Mouse (Mus musculus) adrenal gland (tissue): ENCODE data around the gene Aifm2.

Experiments
- intact Hi-C: fragments of 180-260 bp; cut with DNase I; formaldehyde crosslinking; loops from one replicate; pipeline ENCODE4 v1.15.1; 2025

Aifm2 gene

GRCm38 (mm10) chr10:61715462-61715837 is 387 bp downstream of the Aifm2 start:
- intact Hi-C loops: no loop called here

GRCm38 (mm10) chr10:61715996-61716864 is 1.2 kb downstream of the Aifm2 start:
- intact Hi-C loops: no loop called here

- intact Hi-C loops: no loop called here
Measured at GRCm38 (mm10) chr10:61717406-61718296, 2.6 kb downstream of the Aifm2 start.

GRCm38 (mm10) chr10:61720331-61720730 is 5.3 kb downstream of the Aifm2 start:
- intact Hi-C loops: no loop called here

DNA sequence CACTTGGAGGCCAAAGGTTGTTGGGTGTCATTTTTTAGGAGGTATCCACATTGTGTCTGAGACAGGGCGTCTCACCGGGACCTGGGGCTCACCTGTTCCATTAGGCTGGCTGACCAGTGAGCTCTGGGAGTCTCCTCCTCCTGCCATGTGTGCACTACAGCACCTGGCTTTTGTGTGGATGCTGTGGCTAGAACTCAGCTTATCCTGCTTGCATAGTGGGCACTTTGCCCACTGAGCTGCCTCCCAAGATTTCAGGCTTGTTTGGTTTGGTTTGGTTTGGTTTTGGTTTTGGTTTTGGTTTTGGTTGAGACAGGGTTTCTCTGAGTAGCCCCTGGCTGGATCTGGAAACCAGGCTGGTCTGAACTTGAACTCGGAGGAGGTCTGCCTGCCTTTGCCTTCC is 7.2 kb downstream of the Aifm2 start:
- intact Hi-C loops: no loop called here

GRCm38 (mm10) chr10:61723271-61723670 is 8.2 kb downstream of the Aifm2 start:
- intact Hi-C loops: no loop called here

DNA sequence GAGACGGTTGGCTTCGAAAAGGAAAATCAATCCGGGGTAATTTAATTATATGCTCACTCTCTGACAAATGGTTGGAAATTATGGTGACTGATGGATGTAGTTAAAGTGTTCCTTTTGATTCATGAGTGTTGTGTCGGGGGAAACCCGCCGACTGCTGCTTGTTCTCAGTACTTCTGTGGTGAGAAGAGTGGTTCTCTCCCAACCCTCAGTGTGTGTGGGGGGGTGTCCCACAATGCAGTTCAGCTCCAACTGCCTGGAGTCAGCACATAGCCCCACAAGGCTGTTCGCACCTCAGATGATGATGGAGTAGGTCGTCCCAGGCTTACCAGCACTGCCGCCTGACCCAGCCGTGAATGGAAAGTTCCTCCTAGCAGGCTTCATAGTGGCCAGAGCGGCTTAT is 14.1 kb downstream of the Aifm2 start:
- intact Hi-C loops: no loop called here

DNA sequence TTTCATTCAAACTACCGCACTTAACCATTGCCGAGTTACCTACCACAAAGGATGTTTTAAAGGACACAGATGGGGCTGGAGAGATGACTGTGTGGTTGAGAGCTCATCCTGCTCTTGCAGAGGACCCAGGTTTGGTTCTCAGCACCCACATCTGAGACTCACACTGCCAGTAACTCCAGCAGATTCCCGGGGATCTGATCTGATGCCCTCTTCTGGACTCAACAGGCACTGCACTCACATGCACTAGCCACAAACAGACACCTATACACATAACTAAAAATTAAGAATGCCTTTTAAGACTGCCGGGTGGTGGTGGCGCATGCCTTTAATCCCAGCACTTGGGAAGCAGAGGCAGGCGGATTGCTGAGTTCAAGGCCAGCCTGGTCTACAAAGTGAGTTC is 15.1 kb downstream of the Aifm2 start:
- intact Hi-C loops: loop anchor here (5.0 kb wide), 1 partner anchor 38 kb away; no protein-coding TSS in a partner anchor

- intact Hi-C loops: loop anchor here (5.0 kb wide), 1 partner anchor 42 kb away; no protein-coding TSS in a partner anchor
Measured at GRCm38 (mm10) chr10:61734377-61734776, 19.3 kb downstream of the Aifm2 start.

DNA sequence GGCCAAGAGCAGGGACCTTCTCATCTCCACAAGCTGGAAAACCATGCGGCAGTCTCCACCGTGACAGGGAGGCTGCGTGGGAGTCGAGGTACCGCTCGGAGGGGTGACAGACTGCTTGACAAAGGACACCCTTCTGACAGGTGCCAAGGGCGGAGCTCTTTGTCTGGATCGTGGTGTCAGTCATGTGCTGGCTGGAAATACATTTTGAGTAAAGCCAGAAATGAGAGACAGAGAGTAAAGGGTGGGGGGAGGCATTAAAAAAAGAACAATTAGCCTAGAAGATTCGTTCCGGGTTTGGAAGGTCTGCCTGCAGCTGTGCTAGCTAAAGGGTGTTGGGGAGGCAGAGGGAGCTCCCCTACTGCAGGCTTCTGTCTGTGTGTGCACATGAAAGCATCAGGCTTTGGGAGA is 21.6 kb downstream of the Aifm2 start:
- intact Hi-C loops: no loop called here

- intact Hi-C loops: no loop called here
Measured at GRCm38 (mm10) chr10:61737537-61737936, 22.5 kb downstream of the Aifm2 start.

- intact Hi-C loops: no loop called here
Measured at GRCm38 (mm10) chr10:61738126-61738525, 23.1 kb downstream of the Aifm2 start.

GRCm38 (mm10) chr10:61741306-61741705 is 26.2 kb downstream of the Aifm2 start:
- intact Hi-C loops: no loop called here

DNA sequence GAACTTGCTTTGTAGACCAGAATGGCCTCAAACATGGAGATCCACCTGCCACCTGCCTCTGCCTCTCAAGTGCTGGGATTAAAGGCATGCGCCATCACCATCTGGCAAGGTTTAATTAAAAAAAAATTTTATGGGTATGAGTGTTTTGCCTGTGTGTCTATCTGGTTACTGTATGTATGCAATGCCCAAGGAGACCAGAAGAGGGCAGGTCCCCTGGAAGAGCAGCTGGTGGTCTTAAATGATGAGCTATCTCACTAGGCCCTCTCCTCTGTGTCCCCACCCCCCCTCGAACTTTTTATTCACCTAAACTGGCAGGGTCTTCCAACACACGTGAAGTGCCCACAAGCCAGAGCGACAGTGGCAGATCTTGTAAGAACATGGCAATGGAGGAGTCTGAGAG is 26.8 kb downstream of the Aifm2 start:
- intact Hi-C loops: no loop called here

- intact Hi-C loops: no loop called here
Measured at GRCm38 (mm10) chr10:61742336-61742735, 27.3 kb downstream of the Aifm2 start.

DNA sequence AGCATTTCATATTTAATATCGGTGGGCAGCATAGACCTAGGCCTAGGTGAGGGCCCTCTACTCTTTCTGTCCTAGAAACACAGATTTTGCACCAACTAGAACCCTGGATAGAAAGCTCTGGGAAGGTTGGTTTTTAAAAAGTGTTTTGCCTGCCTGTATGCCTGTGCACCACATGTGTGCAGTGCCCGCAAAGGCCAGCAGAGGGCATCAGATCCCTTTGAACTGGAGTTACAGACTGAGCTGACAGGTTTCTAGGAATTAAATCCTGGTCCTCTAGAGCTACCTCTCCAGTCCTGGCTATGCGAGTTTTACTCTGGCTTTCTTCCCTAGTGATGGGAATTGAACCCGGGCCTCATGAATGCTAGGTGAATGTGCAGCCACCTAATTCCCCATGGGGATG is 30.1 kb downstream of the Aifm2 start:
- intact Hi-C loops: no loop called here

GRCm38 (mm10) chr10:61747302-61747701 is 32.2 kb downstream of the Aifm2 start:
- intact Hi-C loops: no loop called here

DNA sequence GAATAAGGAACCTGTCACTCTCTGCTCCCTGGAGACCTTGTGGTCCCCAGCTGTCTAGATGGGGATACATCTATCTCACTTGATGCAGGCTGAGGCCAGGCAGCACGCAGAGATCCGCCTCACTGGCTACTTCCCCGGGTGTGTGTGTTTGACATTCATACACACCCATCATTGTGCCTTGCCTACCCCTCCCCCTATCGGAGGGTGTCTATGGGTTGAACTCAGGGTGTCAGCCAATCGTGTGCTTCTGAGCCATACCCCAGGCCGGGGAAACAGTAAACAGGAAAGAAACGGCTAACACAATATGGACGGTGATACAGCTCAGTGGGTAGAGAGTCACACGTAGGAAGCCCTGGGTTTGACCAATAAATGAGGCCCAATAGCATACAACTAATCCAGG is 35.0 kb downstream of the Aifm2 start:
- intact Hi-C loops: no loop called here

DNA sequence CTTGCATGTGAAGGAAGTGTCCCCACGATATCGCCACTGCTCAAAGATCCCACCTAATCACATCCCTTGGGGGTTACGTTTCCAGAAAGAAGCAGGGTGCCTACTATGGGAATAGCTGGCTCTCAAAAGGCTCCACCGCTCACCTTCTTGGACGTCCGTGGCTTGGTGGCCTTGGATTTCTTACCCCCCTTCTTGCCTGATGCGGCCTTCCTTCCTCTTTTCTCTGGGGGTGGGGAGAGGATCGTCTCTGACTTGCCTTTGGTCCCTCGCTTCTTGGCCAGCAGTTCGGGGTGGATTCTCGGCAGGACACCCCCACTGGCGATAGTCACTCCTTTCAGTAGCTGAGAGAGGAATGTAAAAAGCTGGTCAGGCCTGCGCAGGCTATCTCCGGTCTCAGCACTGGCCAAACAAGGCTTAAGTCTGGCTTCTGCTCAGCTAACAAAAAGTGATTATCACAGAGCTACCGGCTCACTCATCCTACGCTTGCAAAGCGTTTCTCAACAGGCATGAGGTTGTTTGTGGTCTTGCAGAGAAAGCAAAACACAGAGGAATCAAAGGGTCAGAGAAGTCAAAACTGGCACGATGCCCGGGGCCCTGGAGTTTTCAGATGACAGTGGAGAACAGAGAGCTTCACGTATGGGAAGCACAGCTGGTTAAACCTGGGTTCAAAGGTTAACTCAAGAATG is 36.6 kb downstream of the Aifm2 start:
- intact Hi-C loops: no loop called here

DNA sequence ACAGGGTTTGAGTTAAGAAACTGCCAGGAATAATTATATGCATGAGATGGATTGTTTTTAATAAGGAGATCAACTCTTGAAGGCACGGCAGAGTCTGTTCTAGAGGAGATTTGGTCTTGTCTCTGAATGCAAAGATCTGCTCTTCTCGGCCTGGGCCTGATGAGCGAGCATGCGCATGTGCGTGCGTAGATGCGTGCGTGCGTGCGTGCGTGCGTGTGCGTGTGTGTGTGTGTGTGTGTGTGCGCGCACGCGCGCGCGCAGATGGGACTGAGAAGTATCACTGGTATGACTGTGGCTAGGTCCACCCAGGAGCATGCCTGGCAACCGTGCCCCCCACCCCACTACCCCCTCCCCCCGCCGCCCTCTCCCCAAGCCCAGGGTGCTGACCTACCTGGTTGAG is 38.0 kb downstream of the Aifm2 start:
- intact Hi-C loops: no loop called here

DNA sequence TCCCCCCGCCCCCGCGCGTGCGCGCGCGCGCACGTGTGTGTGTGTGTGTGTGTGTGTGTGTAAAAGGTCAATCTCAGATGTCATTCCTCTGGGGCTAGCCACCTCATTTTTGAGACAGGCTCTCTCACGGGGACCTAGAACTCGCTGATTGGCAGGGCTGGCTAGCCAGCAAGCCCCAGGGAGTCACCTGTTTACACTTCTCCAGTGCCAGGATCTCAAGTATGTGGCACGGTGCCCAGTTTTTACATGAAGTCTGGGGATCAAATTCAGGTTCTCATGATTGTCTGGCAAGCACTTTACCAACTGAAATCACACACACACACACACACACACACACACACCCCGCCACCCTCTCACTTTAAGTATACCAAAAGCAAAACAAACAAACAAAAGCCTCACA is 42.0 kb downstream of the Aifm2 start:
- intact Hi-C loops: no loop called here

DNA sequence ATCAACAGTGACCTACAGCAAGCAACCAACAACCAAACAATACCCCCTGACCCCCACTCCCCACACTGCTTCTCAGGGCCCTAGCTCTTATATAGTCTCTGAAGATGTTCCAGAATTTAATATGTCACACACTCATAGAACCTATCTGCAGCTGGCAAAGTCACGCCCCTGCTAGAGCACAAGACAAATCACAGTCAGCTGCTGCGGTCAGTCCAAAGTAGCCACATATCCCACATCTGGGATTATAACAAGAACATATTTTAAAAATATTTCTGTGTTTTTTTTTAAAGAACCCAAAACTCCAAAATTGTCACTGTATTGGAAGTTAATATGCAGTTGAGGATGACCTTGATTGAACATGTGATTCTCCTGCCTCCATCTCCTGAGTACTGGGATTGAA is 43.8 kb downstream of the Aifm2 start:
- intact Hi-C loops: no loop called here
